14 mouse cellular contexts compared by ENCODE assay signal in the genomic region with DNA sequence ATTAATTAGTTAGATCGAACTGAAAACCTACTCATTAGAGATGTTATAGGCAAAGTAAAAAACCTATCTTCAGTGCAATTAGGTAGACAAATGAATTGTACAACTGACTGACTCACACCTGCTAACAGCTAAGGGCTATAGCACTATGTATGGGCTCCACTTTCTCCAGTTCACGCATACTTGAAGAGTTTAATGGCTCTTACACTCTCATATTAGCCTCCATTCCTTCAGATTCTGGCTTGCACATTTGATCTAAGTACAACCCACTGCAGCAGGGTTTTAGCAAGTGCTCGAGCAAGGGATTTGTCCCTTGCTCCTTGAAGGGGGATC.
"Had no signal": no experiment of that assay in that cellular context is flagged by ENCODE, and none has a peak within 500 bp of the region (broad histone marks: within the 10 kb centered on the region; RNA-seq: fewer than 3 reads in every experiment).

No protein-coding gene starts in this region.

- ATAC-seq: liver, embryonic 12.5 days; midbrain, embryonic 16.5 days had no signal

- DNase-seq: kidney, adult 9 months; kidney, postnatal 36 days; layer of hippocampus, adult 9-11 months; layer of hippocampus, postnatal 36 days; lung, embryonic 14.5 days; lung, postnatal 10 days; lung, postnatal 4 days; thymus, postnatal 36 days had no signal

- H3K27ac ChIP-seq: kidney, postnatal 0 days; limb, embryonic 15.5 days; liver, embryonic 12.5 days; midbrain, embryonic 10.5 days had no signal

- H3K4me3 ChIP-seq: limb, embryonic 15.5 days; liver, embryonic 12.5 days; midbrain, embryonic 10.5 days; stomach, embryonic 15.5 days had no signal

- H3K4me1 ChIP-seq: liver, embryonic 12.5 days had no signal

- H3K36me3 ChIP-seq: limb, embryonic 15.5 days; liver, embryonic 12.5 days; midbrain, embryonic 10.5 days; stomach, embryonic 15.5 days had no signal

- H3K4me2 ChIP-seq: limb, embryonic 15.5 days; liver, embryonic 12.5 days; lung, embryonic 14.5 days had no signal

- H3K27me3 ChIP-seq: limb, embryonic 15.5 days; liver, embryonic 12.5 days; stomach, embryonic 15.5 days had no signal

- H3K9me3 ChIP-seq: limb, embryonic 15.5 days; liver, embryonic 12.5 days; midbrain, embryonic 10.5 days; stomach, embryonic 15.5 days had no signal

- H3K9ac ChIP-seq: limb, embryonic 15.5 days; liver, embryonic 12.5 days; lung, embryonic 14.5 days; stomach, embryonic 15.5 days had no signal
